Mouse (Mus musculus): ENCODE measurements around the gene Fam189b.

DNA sequence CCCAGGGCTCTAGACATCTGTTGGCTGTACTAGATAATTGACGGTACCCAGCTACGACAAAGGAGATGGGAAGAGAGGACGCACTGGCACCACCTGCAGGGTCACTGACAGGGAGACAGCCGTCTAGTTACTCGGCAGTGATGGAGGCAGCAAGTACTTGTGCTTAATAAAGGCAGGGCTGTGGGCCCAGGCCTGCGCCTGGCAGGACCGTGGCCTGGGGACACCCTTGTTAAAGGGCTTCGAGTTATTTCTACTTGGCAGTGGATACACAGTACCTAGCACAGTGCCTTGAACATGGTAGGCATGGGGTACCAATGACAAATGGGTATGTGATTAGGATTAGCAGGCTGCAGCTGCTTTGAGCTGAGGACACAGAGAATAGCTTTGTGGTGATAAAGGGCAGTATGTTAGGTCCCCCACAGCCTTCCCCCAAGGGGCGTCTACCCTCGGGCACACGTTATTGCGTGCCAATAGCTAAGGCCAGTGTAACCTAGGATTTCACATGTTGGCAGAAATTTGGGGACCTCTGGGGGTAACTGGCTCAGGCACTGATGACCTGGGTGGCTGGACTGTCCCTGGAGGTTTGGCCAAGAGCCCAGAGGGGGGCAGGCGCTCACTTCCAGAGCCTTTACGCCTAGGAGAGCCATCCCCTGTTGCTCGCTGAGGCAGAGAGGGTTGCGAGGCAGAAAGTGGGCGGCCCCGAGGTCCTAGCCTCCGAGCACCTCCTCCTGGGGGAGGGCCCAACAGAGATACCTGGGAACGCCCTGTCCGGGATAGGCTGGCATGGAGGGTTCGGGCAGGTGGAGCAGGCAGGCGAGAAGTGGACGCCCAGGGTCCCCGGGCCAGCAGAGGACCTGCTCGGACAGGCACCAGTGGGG is 35.6 kb upstream of the Fam189b start:
- no peak for TF ChIP-seq CTCF (IDR thresholded peaks at IDR 0.05; ENCODE audit: extremely low read depth, insufficient read length, insufficient replicate concordance, low read depth, low read length)
- no peak for TF ChIP-seq POLR2A (IDR thresholded peaks at IDR 0.05; ENCODE audit: low read depth, low read length)

Measured in small intestine, adult 2 months (tissue).